Mouse (Mus musculus) left cerebral cortex, adult 18-20 months (tissue): Measurements from ENCODE around the gene Jarid2. TPM values are rescaled to one million over a fixed set of nuclear protein-coding genes. Genes with fewer than 3 reads are reported as not detected.
A peak's percentile ranks its signal among the peaks of the same experiment; 100 is the strongest.

Experiments used
- DNase-seq, 2 experiments: peaks; one replicate each; pipeline ENCODE4 v3.0.0; 2021 to 2022; ENCODE audit warnings: low spot score in 2 of 2, mixed read lengths in 1 of 2
- total RNA-seq, 2 experiments: library from RNA; stranded (reverse); gene quantifications; 2 replicates each; pipeline ENCODE4 v1.2.3; 2021

Gene Jarid2
- total RNA-seq, 2 experiments from 2014 or later = 29.0 to 33.6 TPM

GRCm38 (mm10) chr13:44728145-44728880 lies 961 bp upstream of the Jarid2 start:
- DNase-seq = no peak

DNA sequence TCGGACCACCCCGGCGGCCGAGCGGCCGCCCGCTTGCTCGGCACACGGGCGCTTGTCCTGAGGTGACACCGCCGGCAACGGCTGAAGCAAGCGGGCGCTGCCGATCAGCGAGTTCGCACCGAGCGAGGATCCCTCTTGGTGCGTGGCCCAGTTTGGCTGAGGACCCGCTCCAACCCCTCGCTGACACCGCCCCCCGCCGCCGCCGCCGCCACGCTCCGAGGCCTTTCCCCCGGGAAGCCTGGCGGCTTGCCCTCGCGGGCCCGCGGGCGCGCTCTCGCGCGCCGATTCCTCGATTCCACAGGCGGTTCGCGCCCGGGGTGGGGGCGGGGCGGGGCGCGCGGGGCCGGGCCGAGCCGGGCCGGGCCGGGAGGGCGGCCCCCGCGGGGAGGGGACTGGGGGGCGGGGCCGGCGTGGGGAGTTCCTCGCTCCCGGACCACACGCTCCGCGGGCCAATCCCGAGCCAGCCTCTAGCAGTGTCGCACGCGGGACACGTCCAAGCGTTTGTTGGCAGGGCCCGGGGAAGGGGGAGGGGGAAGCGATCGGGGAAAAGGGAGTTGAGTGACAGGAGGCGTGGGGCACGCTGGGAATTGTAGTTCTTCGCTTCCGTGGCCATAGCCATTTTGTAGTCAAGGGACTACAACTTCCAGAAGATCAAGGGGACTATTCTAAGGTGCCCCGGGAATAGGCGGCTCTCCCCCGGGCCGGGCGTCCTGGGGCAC lies 1.0 kb downstream of the Jarid2 start:
- DNase-seq = peak; percentile 99 to 100

- DNase-seq = peak; percentile 87 to 88
Measured at GRCm38 (mm10) chr13:44730939-44731551, 1.8 kb downstream of the Jarid2 start.

DNA sequence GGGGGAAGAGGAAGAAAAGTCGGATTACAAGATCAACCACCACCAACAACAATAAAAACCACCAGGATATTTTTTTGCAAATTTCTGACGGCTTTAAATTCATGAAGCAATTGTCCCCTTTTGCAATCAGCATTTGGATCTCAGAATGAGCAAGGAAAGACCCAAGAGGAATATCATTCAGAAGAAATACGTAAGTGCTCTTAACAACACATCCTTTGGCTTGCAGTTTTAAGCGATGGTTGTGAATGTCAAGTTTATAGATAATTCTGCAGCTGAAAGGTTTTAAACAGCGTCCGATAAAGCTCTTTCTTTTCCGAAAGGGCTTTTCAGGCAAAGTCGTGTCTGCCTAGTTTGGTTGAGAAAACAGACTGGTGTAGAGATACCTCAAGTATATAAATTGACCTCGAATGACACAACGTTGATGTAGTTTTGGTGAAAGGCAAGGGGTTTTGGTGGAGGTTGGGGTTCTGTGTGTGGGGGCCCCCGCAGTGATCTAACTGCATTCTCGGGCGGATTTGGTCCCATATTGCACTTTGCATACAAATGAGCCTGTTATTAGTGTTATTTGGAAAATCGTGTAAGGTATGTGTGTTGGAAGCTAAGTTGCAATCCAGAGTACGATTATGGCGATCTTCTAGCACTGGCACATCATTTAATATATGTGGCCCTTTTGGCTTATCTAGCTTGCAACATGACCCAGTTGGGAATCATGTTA lies 2.6 kb downstream of the Jarid2 start:
- DNase-seq = peak in 1 of 2 experiments; percentile 8

DNA sequence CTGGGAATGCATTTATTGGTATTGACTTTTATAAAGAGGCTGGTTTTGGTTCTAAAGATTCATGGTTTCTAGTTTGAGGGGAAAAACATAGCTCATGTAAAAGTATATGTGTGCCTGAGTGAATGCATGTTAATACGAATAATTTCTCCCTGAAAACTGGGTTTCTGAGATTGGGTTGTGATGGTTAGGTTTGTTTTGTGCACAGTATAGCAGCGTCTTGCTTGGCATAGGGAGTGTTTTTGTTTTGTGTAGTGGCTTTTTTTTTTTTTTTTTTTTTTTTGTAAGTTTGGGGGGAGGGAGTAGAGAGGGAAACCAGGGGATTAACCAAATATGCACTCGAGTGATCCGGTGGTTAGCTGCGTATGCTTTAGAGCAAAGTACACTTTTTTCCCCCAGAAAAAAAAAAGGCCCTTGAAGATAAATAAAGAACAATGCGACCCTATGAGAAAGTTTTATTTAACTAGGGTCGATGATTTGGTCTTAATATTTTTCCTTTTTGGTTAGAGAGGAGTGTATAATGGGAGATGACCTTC lies 3.2 kb downstream of the Jarid2 start:
- DNase-seq = no peak

DNA sequence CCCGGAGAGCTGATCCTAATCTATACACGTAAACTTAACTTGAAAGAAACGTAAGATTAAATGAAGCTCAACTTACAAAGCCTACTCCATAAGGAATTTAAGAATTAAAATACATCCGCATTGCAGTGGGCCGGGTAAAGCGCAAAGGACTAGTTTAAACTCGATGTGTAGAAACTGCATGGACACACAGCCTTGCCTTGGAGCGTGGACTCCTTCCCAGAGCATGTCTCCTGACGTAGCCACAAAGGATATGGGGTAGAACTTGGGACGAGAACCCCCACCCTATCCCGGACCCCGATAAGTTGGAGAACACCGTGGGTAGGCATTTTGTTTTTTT lies 3.7 kb downstream of the Jarid2 start:
- no peak for DNase-seq

DNA sequence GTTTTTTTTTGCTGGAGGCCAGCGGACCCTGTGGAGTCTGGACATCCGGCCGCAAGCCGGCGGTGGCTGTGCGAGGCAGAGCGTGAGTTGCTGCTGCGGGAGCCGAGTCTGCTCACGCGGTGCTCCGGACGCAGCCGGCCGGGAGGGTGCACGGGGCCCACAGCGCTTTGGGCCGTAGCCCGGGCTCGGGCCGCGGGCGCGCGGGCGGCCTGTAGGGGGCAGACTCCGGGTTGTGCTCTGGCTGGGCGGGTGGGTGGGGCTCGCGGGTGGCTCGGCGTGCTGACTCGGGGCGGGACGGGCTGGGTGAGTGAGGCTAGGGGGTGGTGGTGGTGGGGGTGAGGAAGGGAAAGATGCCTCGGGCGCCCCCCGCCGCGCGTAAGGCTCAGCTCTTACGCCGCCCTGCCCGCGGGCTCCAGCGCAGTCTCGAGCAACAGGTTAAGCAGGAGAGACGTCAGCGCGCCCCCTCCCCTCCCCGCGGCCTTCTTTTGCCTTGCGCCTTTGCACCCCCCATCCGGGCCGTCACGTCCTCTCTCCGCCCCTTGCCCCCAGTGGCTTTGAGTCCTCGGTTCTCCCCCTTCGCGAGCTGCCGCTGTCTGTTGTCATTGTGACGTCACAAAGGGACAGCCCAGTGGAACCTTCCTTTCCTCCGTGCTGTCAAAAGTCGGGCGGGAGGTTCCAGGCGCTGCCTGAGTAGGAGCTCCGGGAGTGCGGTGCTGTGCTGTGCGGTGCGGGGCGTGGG lies 4.3 kb downstream of the Jarid2 start:
- DNase-seq = peak; percentile 72 to 74

DNA sequence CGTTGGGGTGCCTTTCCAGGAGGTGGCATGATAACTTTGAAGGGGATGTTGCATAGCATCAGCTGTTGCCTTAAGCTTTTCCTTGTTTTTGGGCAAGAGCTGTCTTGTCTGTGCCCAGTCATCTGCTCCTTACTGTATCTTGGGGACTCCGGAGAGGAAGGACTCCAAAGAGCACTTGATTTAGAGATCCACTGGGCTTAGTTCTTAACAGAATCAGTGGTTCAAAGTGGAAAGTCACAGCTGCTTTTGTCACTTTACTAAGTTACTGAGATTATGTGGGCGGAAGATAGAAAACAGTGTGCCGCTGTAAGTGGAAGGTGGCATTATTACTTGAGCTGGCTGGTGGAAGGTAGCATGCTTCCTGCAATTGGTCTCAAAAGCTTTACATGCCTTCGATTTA lies 5.2 kb downstream of the Jarid2 start:
- DNase-seq = no peak

DNA sequence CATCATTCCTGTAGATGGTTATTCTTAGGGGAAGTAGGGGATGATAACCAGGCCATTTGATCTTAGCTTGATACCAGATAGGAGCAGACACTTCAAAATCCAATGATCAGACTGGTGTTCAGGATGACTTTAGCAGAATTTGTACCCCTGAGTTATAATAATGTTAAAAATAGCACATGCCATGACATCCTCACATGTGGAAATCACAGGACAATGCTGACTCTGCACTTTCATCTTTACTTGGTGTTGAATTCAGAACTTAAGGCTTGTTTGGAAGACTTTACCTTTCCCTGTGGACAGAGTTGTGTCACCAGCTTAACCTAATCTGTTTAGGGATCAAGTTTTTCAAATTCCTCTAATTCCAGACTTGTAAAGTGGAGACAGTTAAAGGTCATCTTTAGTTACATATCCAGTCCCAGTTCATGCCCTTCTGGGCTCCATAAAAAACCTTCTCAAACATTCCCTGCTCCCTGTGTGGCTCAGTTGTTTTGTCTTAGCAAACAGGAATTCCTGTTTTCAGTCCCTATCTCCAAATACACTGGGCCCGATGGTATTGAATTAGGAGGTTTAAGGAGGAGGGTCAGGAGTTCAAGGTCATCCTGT lies 5.9 kb downstream of the Jarid2 start:
- no peak for DNase-seq

- DNase-seq = no peak
Measured at GRCm38 (mm10) chr13:44737297-44737696, 8.0 kb downstream of the Jarid2 start.

DNA sequence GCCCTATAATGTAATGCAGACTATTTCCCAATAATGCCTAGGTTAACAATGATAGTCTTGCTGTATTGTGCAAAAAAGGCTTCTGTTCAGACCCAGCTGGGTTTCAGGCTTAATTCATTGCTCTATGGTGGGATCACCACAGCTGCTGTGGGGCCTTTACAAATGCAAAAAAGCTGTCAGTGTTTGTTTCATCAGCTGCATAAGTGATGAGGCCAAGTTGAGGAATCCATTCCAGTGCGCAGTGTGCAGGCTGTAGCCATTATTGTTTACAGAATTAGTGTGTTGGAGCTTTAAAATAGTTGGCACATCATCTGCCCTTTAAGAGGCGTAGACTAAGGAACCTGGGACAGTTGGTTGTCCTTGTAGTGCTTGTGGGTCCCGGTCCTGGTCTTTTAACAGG lies 22.5 kb downstream of the Jarid2 start:
- DNase-seq = no peak

DNA sequence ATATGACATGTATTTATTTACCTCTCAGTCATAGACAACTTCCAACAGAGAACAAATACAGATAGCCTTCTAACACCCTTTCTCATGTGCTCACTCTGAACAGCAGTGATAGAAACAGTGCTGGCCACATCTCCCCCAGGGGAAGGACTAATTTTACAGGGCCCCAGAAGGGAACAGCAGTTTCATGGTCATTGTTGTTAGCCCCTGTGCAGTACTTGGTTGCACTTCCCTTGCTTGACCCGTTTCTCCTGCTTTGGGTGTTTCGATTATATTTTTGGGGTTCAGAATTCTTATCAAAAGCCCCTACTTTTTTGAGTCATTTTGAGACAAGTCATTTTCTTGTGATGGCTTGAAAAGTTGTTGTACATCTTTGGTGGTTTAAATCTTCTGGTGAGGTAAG lies 23.9 kb downstream of the Jarid2 start:
- no peak for DNase-seq

DNA sequence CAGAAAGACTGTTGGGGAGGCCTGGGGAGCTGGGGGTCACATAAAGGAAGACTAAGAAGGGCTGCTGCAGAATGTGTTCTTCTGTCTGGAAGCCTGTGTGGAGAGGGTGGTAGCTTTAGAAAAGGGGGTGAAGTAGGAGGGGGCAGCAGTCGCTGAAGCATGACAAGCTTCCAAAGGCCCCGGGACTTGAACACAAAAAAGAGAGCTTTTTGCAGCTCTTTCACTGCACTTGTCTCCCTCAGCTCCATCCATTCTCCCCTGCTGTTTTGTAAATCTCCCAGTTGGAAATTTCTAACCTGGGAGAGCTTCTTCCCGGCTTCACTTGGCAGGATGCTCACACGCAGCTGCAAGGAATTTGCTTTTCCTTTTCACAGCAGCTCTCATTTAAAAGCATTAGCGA lies 26.2 kb downstream of the Jarid2 start:
- DNase-seq = no peak

DNA sequence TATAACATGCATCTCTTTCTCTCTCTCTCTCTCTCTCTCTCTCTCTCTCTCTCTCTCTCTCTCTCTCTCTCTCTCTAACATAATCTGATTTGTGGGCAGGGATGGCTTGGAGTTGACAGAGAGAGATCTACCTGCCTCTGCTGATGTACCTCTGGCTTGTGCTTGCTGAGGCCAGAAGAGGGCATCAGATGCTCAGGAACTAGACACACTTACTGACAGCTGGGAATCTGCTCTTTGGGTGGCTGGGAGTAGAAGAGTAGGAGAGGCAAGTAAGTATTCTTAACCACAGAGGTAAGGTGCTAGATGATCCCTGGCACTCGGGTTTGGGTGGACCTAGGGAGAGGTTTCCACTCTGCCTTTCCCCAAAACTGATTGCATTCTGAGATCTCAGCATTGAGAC lies 29.5 kb downstream of the Jarid2 start:
- DNase-seq = no peak

- no peak for DNase-seq
Measured at GRCm38 (mm10) chr13:44760761-44761160, 31.5 kb downstream of the Jarid2 start.

- DNase-seq = no peak
Measured at GRCm38 (mm10) chr13:44763068-44763467, 33.8 kb downstream of the Jarid2 start.

GRCm38 (mm10) chr13:44767751-44768150 lies 38.5 kb downstream of the Jarid2 start:
- no peak for DNase-seq

DNA sequence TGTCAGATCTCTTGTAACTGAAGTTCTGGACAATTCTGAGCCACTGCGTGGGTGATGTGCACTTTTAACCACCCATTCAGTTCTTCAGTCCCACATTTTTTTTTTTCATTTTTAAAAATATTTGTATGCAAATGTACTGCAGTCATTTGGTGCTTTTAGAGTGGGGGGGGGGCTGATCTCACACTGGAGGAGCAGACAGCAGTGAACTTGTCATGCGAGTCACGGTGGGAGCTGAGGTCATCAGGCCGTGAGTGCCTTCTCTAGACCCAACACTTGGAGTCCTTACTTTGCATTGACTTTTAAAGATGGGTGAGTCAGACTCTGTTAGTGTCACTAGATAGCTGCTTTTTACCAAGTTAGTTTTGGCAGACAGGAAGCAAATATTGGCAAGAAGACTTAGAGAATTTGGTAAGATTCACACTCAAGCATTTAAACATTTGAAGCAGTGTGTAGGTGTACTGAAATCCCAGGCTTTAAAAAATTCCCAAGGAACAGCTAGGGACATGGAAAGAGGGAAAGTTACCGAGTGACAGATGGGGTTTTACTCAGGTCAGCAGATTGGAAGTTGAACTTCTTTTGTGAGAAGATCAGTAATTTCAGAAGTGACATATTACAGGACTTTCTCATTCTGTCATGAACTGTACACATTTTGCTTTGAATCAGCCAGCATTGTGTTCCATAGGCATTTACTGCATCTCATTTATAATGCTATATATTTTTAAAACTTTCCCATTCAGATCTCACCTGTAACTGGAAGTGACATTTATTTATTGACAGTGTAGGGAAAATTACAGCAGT lies 41.7 kb downstream of the Jarid2 start:
- no peak for DNase-seq

- DNase-seq = no peak
Measured at GRCm38 (mm10) chr13:44772816-44773215, 43.5 kb downstream of the Jarid2 start.

- no peak for DNase-seq
Measured at GRCm38 (mm10) chr13:44774351-44774750, 45.1 kb downstream of the Jarid2 start.
